Mouse (Mus musculus) C2C12 (cell line): ENCODE measurements at regions not wholly inside any gene's neighbourhood (a gene's known extent, or its start where the extent isn't known, plus 50 kb on each side); places are given as distances from the start of the nearest gene placed in this dataset.

ENCODE experiments used
- CTCF ChIP-seq: IDR thresholded peaks from one replicate; pipeline ENCODE4 v1.5.1; 2011; ENCODE audit not compliant: control insufficient read depth, insufficient read depth, insufficient read length
- MAX ChIP-seq: IDR thresholded peaks from one replicate; pipeline ENCODE4 v1.6.1; 2011; ENCODE audit warnings: mild to moderate bottlenecking, control low read depth
- MYOG ChIP-seq: IDR thresholded peaks from one replicate; pipeline ENCODE4 v1.6.1; 2011; ENCODE audit not compliant: control insufficient read depth, insufficient read length; ENCODE audit errors: extremely low read depth
- USF1 ChIP-seq: IDR thresholded peaks from one replicate; pipeline ENCODE4 v1.6.1; 2011; ENCODE audit warnings: low read depth, mild to moderate bottlenecking, control low read depth, moderate library complexity

GRCm38 (mm10) chr5:63498952-63499351 lies 149.9 kb upstream of the Nwd2 start:
- TF ChIP-seq CTCF (no peak), MAX (no peak), MYOG (no peak), USF1 (no peak)
